Mouse (Mus musculus): ENCODE measurements at regions not wholly inside any gene's neighbourhood (a gene's known extent, or its start where the extent isn't known, plus 50 kb on each side); places are given as distances from the start of the nearest gene placed in this dataset.

DNA sequence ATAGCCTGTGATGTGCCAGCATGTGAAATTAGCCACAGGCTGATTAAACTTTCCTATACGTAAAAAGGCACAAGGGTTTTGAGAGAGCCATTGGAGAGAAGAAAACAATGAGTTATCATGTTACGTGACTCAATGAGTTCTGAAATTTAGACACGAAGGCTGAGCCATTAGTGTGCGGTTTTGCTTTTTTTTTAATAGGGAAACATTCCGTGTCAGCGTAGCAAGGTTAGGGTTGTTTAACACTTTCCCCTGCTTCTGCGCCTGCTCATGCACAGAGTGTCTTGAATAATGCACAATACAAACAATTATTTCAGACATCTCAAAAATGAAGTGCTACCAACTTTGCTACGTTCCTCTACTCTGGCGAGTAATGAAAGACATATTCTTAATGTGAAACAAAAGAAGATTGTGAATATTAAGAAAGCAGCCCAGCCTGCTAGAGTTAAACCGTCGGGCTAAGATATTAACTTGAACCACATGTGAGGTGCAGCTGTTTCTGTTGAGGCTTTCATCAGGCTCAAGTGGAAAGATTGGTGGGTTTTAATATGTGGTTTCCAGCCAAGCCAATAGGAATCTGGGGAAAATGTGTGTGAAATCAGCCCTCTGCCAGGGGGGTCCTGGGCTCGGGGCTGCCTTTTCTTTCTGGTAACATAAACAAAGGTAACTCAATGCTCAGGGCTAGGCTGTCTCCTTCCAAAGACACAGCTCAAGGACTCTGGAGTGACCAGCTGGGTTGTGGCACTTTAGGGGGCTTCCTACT, 287.2 kb downstream of the Slc4a3 start:
- no peak for DNase-seq (ENCODE audit: low spot score in 2 of 2)

DNA sequence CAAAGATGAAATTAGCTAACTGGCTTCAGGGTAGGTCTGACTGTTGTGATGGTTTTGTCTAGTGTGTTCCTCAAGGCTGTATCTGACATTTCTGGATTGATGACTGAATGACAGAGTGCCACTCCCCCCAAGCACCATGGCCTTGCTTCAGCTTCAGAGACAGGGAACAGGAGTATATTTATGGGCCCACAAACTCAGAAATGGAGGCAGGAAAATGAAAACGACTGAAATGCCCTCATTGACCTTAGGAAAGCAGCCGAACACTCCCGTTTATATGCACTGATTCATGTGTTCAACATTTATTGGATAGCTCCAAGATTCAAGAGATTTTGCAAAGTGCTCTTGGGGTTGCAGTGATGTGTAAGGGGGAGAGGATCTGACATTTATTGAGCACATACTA, 288.3 kb downstream of the Slc4a3 start:
- no peak for DNase-seq (ENCODE audit: low spot score in 2 of 2)

DNA sequence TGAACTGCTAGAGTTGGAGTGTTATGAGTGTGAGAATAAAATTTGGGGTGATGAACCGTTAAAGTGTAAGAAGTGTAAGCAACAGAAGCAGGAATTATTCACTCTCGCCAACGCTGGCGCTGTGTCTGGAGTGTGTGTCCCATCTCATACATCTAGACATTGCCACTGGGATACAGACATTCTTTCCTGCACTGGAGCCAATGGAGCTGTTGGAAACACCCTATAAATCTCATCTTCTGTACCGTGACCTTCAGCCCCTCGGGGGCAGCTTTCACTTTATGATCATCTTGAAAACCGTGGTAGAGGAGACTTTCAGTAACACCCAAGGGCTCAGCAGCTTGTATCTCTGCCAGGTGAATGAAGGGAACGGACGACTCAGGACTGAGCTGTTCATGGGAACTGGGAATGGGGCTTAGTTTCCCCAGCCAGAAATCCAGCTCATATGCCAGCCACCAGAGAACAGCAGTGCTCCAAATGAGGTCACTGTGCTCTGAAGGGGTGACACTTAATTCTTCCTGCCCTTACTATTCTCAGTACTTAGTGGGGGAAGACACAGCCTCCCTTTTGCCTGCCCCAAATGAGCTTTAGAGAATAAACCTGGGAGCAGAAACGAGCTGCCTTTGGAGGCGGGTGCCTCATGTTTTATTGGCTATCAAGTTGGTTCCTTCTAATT, 293.6 kb downstream of the Slc4a3 start:
- no peak for DNase-seq (ENCODE audit: low spot score in 2 of 2)

DNA sequence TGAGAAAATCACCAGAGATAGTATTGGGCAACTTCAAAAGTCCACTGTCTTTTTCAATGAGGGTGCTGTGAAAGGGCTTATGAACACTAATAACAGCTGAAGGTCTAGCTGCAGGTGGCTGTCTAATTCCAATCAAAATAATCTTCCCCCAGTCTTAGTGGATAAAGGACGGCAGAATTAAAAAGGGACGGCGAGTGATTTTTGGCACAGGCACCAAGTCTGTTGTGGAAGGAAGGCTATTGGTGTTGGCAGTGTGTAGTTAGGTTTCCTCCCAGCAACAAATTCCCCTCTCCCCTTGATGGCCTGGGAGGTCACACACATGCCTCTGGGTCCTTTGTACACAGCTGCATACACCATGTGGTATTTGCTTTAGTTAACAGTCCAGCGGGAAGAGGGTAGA, 296.3 kb downstream of the Slc4a3 start:
- DNase-seq (ENCODE audit: low spot score in 2 of 2): no peak

DNA sequence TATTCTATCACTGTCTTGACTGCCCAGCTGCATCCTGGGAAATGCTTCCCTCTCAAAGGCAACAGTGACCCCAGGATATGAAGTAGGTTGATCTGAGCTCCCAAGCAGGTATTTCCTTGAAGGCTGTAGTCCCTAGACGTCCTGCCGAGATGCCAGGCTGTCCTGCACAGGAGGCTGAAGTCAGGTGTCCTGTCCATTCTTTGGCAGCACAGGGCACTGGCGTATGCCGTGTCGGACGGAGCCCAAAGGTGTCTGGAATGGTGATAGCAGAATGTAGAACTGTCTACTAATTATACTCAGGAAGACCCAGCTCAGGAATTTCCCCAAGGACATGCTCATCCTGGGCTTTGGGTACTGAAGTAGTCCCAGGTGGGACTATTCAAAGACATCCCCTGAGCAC, 297.3 kb downstream of the Slc4a3 start:
- no peak for DNase-seq (ENCODE audit: low spot score in 2 of 2)

DNA sequence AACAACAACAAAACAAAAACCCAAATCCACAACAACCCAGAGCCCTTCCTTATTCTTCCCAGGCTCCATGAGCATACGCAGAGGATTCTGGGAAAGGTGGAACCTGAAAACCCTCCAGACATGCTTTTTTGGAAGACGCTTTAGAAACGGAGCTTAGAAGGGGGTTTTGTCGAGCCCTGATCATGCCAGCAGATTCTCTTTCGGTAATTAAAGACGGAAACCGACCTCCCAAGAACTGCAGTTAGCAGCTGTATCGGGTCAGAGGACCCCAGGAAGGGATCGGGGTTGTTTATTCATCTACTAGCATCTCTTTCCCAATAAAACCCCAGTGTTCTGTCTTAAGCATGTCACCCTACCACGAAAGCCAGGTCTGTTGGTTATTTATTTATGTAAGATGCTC, 298.1 kb downstream of the Slc4a3 start:
- DNase-seq (ENCODE audit: low spot score in 2 of 2): no peak

DNA sequence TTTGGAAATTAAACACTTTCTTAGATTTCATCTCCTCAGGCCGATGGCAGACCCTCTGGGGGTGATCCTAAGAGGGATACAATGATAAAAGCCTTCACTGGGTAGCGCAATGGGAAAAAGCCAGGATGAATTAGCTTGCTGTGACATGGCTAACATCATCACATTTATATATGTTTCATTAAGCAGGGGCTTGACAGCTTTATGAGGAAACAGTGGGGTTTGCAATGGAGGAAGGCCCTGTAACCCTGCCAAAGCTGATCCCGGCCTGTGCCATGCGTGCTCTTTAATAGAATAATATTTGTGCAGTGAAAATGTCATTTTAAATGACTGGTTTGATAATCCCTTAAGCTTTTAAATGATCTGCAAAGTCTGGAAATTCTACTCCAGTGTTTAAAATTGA, 298.5 kb downstream of the Slc4a3 start:
- DNase-seq (ENCODE audit: low spot score in 2 of 2): no peak

DNA sequence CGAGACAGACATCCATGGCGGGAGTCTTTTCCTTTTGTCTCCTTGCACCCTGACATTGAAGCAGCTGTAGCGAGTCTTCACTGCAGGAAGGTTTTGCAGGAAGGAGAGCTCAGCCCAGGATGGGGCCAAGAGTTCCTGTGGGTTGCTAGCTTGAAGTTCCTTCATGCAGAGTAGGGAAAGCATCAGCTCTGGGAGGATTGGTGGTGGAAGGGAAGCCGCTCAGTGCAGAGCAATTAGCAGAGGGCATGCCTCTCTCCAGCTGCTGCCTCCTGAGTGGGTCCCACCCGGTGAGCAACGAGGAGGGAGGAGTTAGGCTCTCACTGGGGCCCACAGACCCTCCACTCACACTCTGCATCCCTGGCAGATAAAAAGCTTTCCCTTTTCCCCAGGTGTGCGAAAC, 298.9 kb downstream of the Slc4a3 start:
- no peak for DNase-seq (ENCODE audit: low spot score in 2 of 2)

DNA sequence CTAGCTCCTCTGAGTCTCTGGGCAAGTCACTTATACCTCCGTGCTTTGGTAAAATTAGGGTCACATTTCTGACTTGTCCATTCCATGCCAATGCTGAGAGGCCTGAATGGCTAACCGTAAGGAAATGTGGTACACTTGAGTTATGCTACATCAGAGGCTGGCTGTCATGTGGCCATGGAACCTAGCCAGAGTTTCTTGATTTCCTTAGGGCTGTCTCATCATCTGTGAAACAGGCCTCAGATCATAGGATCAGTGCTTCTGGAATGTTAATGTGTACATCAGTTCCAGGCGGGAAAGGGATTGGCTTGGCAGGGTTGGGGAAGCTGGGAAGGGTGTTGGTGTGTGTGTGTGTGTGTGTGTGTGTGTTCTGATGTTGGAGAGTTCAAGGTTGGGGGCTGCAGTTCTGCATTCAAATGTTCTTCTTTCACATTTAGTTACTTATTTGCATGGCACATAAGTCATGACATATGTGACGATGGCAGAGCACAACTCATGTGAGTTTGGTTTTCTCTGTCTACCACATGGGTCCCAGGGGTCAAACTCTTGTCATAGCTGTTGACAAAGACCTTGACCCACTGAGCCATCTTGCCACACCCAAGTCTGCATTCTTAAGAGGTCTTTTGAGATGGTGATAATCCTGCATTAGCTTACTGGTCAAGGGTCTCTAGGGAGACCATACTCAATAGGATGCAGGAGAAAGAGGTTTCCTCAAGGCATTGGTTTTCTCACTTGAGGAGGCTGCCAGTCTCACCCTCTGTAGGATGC, 299.9 kb downstream of the Slc4a3 start:
- no peak for DNase-seq (ENCODE audit: low spot score in 2 of 2)

DNA sequence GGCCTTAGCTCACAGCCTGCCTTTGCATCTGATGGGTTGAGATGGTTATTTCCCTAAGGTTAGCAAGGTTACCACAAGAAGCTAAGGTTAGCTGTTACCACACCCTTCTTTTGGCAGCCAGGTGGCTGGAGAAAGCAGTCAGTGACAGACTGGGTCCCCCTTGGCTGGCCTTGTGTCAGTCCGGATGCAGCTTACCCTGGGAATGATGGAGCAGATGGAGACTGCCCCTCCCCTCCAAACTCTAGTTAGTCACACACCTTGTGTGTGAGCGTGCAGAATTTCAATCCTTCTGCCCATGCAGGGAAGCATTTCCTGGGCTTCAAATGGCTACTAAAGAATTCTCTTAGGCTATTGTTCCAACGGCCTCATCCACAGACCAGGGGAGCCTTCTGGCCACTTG, 301.6 kb downstream of the Slc4a3 start:
- no peak for DNase-seq (ENCODE audit: low spot score in 2 of 2)

DNA sequence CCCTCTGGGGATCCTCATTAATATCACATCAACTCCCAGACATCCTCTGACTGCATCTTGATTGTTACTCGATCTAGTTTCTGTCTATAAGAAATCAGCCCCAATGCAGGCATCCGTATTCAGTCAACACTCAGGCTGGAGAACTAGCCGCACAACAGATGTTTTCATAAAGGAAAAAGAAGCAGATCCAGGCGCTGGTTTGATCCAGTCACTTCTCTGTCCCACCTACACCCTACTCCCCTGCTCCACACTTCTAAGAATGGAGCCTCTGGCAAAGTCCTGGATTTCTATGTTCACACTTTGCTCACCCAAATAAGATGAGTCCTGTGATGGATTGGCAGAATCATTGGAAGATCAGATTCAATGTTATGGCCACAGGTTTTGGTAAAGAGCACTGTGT, 302.4 kb downstream of the Slc4a3 start:
- no peak for DNase-seq (ENCODE audit: low spot score in 2 of 2)

DNA sequence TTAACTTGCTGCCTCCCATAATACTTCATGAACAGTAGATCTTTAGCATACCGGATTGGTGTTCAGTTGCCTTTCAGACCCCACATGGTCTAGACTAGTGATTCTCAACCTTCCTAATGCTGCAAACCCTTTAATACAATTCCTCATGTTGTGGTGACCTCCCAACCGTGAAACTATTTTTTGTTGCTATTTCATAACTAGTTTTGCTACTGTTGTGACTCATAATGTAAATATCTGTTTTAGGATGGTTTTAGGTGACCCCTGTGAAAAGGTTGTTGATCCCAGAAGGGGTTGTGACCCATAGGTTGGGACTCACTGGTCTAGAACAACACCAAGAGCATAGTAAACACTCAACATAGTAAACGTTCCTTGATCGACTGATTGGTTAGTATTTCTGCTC, 304.1 kb downstream of the Slc4a3 start:
- DNase-seq (ENCODE audit: low spot score in 2 of 2): no peak

DNA sequence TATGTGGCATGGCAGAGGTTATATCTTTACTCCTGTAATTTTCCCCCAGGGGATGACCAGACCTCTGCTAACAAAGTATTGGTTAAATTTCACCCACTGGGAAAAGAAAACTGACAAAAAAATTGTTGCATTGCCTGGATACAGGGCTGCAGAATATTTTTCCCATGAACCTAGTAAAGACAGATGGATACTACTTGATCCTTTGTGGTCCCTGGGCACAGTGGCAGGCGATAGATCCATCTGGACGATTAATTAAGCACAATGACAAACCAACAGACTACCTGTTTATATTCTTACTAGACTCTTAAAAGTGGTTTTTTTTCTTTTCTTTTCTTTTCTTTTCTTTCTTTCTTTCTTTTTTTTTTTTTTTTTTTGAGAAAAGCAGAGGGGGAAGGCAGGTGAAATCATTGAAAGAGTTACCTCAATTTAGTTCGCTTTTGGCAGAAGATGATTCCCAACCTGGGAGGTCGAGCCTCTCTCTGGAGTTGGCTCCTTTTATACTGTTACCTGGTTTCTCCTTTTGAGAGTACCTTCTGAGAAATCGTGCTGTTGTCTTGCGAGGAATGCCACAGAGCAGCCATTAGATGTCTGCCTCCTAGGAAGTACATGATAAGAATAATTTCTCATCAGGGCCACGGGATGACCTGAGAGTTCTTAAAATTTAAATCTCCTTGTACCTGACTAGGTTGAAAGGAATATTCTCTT, 312.6 kb downstream of the Slc4a3 start:
- no peak for DNase-seq (ENCODE audit: low spot score in 2 of 2)

DNA sequence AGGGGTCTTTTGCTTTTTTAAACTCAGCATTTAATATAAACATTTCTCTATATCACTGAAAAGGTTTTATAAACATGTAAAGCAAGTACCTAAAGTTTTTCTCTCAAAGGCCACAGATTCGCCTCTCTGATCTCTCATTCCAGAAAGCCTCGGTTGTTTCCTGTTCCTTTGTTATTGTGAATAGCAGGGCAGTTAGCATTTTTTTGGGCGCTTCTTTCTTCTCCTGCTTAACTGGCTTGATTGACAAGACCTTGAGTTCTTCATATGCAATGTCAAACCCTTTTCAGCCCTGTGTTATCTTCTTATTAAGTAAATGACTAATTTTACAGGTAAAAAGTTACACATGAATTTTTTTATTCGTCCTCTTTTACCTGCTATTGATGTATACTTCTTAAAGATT, 316.7 kb downstream of the Slc4a3 start:
- DNase-seq (ENCODE audit: low spot score in 2 of 2): no peak

DNA sequence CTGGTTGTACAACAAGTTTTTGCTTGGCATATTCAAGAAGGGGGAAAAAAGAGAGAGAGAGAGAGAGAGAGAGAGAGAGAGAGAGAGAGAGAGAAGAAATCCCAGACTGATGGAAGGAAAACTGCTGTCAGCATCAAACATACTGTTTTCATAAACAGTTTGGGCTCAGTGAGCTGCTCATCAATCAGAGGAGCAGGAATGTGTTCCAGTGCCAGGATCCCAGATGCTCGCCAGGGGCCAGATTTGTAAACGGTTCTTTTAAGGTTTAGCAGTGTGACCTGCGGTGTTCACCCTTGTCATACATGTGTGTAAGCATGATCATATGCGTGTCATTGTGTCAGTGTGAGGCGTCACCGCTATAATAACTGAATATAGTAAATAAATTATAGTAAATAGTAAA, 320.5 kb downstream of the Slc4a3 start:
- DNase-seq (ENCODE audit: low spot score in 2 of 2): no peak

DNA sequence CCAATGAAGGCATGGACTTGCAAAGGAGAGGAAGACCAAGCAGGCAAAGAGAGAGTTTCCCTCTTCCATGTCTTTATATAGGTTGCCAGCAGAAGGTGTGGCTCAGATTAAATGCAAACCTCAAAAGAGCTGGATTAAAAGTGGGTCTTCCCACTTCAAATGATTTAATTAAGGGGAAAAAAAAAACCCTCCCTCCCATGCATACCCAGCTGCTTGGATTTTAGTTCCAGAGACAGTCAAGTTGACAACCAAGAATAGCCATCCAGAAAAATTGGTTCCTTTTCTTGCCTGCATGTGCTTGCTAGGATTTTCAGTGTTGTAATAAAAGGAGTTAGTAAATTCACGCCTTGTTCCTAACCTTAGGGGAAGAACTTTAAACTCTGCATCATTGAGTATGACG, 323.3 kb downstream of the Slc4a3 start:
- DNase-seq (ENCODE audit: low spot score in 2 of 2): no peak

DNA sequence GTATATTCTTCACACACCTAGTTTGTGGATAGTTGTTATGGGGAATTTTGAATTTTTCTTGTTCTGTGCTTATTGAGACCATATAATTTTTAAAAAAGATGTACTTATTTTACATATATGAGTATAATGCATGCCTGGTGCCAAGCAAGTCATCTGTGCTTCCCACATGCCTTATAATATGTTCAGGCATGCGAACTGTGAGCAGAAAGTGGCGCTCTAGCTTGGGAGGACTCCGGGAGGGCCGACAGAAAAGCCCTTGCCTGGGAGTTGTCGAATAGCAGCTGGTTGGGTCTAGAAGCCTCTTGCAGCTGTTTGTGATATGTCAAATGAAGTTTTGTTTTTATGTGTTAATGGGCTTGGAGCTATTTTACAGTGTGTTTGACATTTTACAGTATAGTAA, 323.8 kb downstream of the Slc4a3 start:
- no peak for DNase-seq (ENCODE audit: low spot score in 2 of 2)

DNA sequence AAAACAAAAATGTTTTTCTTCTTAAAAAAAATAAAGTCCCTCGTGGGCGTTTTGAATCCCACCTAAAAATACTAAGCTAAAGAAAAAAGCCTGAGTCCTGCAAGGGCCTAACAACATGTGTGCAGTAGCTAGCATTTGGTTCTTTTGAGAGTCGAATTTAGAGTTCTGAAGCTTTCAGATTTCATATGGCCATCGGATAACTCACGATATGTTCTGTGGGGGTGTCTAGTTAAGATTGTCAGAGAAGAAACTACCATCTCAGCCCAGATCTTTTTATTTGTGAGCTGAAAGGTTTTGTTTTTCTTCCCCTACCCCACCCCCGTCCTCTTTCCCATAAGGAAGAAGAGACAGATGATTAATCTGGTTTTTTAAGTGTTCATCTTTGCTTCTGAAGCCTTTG, 327.8 kb downstream of the Slc4a3 start:
- no peak for DNase-seq (ENCODE audit: low spot score in 2 of 2)

DNA sequence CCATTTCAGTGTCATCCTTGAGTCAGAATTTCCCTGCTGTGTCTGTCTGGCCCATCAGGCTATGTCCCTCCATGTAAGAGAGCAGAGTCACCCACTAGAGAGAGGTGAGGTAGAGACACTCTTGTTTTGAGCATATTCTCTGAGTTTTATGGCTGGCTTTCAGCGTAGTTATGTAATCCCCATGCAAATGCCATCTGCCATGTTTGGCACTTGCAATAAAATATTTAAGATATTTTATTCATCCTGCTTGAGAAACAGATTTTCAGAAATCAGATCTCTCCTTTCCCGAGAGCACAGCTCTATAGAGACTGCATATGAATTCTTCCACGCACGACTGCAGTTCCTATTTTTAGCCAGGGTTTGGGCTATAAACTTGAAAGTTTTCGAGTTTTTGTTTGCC, 331.1 kb downstream of the Slc4a3 start:
- DNase-seq (ENCODE audit: low spot score in 2 of 2): peak in 1 of 2 experiments; percentile 21

DNA sequence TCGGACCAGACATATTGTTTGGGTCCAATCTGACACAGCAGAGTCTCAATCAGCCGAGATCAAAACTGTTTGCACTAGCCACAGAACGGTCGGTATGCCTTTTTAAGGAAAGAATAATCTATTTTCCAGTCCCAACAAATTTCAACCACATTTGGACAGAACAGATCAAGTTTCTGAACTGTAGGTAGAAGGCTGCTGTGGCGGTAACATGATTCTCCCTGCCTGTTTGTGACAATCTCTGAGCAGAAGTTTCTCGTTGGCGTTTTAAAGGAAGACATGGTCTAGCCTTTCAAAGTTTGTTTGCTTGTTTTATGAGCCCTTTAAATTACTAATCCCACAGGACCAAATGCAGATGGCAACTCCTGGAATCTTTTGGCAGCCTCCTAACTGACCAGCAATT, 339.6 kb downstream of the Slc4a3 start:
- DNase-seq (ENCODE audit: low spot score in 2 of 2): no peak

DNA sequence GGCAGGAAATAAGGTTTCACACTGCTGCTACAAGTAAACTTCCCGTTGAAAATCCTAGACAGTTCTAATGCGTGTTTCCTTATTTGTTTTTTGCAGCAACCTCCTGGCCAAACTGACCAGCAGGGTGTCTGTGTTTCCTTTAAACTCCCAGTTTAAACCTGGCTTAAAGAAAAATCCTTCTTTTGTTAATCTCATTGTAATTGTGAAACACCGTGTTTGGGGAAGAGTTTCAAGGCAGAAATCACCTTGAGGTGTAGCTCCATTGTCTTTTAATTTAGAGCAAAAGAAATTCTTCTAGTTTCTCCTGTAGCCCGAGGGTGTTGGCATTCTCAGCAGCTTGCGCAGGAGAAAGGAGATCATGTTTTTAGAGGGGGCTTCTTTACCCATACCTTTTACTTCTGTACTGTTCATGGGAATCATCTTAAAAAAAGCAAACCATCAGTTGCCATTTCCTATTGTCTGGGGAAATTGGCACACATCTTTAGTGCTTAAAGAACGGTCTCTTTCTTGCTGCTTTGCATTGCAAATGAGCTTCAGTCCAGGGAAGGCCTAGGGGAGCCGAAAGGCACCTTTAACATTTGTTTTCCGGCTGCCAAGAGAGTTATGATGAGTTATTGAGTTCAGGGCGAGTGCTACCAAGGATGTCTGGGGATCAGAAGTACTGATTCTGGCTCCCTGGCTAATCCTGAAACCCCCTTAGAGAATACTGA, 342.6 kb downstream of the Slc4a3 start:
- no peak for DNase-seq (ENCODE audit: low spot score in 2 of 2)
